ENCODE assay signal across 17 mouse cellular contexts in the genomic region with DNA sequence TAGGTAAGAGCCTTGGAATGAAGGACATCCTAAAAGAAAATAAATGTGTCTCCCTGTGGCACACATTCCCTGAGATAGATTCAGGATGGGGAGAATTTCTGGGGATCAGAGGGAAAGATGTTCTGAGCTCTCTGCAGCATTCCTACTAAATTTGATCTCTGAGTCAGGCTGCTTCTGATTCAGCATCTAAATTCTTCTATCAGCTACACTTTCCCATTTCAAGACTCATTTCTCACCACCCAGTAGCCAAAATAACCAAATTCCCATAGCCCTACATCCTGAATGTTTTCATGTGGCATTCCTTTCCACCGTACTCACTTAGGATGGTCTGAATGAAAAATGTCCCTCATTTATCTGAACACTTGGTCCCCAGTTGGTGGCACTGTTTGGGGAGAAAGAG.
"Had no signal": no experiment of that assay in that cellular context is flagged by ENCODE, and none has a peak within 500 bp of the region (broad histone marks: within the 10 kb centered on the region; RNA-seq: fewer than 3 reads in every experiment).

No protein-coding gene starts in this region.

- H3K4me1 ChIP-seq: lung, embryonic 15.5 days; megakaryocyte, embryonic 14.5 days; midbrain, embryonic 13.5 days; midbrain, embryonic 15.5 days; neural tube, embryonic 12.5 days; stomach, embryonic 15.5 days had no signal

- H3K9ac ChIP-seq: lung, embryonic 15.5 days; midbrain, embryonic 13.5 days; midbrain, embryonic 15.5 days; neural tube, embryonic 12.5 days; stomach, embryonic 15.5 days had no signal

- H3K27ac ChIP-seq: lung, embryonic 15.5 days; macrophage; midbrain, embryonic 13.5 days; midbrain, embryonic 15.5 days; neural tube, embryonic 12.5 days; stomach, embryonic 15.5 days; stomach, postnatal 0 days had no signal

- H3K4me3 ChIP-seq: lung, embryonic 15.5 days; megakaryocyte, embryonic 14.5 days; midbrain, embryonic 13.5 days; midbrain, embryonic 15.5 days; neural tube, embryonic 12.5 days; stomach, embryonic 15.5 days had no signal

- H3K36me3 ChIP-seq: lung, embryonic 15.5 days; midbrain, embryonic 13.5 days; midbrain, embryonic 15.5 days; neural tube, embryonic 12.5 days; stomach, embryonic 15.5 days had no signal

- DNase-seq: lung, adult 2 months; lung, postnatal 14 days; lung, postnatal 36 days; right cerebral cortex, postnatal 14 days; thymus, adult 2 months; thymus, postnatal 14 days; thymus, postnatal 36 days had no signal

- ATAC-seq: lung, postnatal 0 days; midbrain, embryonic 13.5 days; midbrain, embryonic 15.5 days had no signal

- H3K4me2 ChIP-seq: lung, embryonic 15.5 days; midbrain, embryonic 11.5 days; midbrain, embryonic 13.5 days; midbrain, embryonic 15.5 days; neural tube, embryonic 12.5 days; stomach, embryonic 15.5 days had no signal

- H3K27me3 ChIP-seq: lung, embryonic 15.5 days; megakaryocyte, embryonic 14.5 days; midbrain, embryonic 13.5 days; midbrain, embryonic 15.5 days; neural tube, embryonic 12.5 days; stomach, embryonic 15.5 days had no signal

- H3K9me3 ChIP-seq: lung, embryonic 15.5 days; megakaryocyte, embryonic 14.5 days; midbrain, embryonic 13.5 days; midbrain, embryonic 15.5 days; neural tube, embryonic 12.5 days; stomach, embryonic 15.5 days had no signal
